Mouse (Mus musculus): ENCODE measurements at regions not wholly inside any gene's neighbourhood (a gene's known extent, or its start where the extent isn't known, plus 50 kb on each side); places are given as distances from the start of the nearest gene placed in this dataset.

- H3K4me1 ChIP-seq (ENCODE audit: control insufficient read depth, insufficient read depth, low read length): no peaks in the 10 kb centered on the region
These were observed 587.5 kb downstream of the Bcl11a start for GRCm38 (mm10) chr11:24665310-24665709.

GRCm38 (mm10) chr11:24671662-24672061, 593.8 kb downstream of the Bcl11a start:
- H3K4me3 ChIP-seq (ENCODE audit: insufficient read depth, low read depth, low read length): no peak overlapping the region
- no peak for DNase-seq
- 92% methylated on average over 4 of the region's 4 CpGs for WGBS
- no peaks in the 10 kb centered on the region for H3K36me3 ChIP-seq (ENCODE audit: control insufficient read depth, insufficient read depth, low read length)
- H3K27me3 ChIP-seq (replicated peaks; ENCODE audit: control insufficient read depth, insufficient read depth, low read length): no peaks in the 10 kb centered on the region
- H3K4me1 ChIP-seq (ENCODE audit: control insufficient read depth, insufficient read depth, low read length): no peaks in the 10 kb centered on the region
- H3K27ac ChIP-seq (ENCODE audit: insufficient read depth, low read depth, low read length): no peak overlapping the region
- no peak for TF ChIP-seq POLR2A (IDR thresholded peaks at IDR 0.05; ENCODE audit: low read depth, low read length)
- no peak for TF ChIP-seq CTCF (conservative IDR thresholded peaks at IDR 0.05; ENCODE audit: insufficient read depth, insufficient read length, low read depth, low read length)

More at GRCm38 (mm10) chr11:24665310-24665709, 587.5 kb downstream of the Bcl11a start:
- TF ChIP-seq CTCF (conservative IDR thresholded peaks at IDR 0.05; ENCODE audit: insufficient read depth, insufficient read length, low read depth, low read length) (no peak), POLR2A (IDR thresholded peaks at IDR 0.05; ENCODE audit: low read depth, low read length) (no peak)
- H3K27me3 ChIP-seq (replicated peaks; ENCODE audit: control insufficient read depth, insufficient read depth, low read length): no peaks in the 10 kb centered on the region
- H3K36me3 ChIP-seq (ENCODE audit: control insufficient read depth, insufficient read depth, low read length): no peaks in the 10 kb centered on the region
- H3K4me3 ChIP-seq (ENCODE audit: insufficient read depth, low read depth, low read length): no peak overlapping the region
- no peak overlapping the region for H3K27ac ChIP-seq (ENCODE audit: insufficient read depth, low read depth, low read length)
- 78% methylated on average over 2 of the region's 2 CpGs for WGBS
- DNase-seq: no peak

- no peak for TF ChIP-seq POLR2A (IDR thresholded peaks at IDR 0.05; ENCODE audit: low read depth, low read length)
- no peak for TF ChIP-seq CTCF (conservative IDR thresholded peaks at IDR 0.05; ENCODE audit: insufficient read depth, insufficient read length, low read depth, low read length)
- no peaks in the 10 kb centered on the region for H3K4me1 ChIP-seq (ENCODE audit: control insufficient read depth, insufficient read depth, low read length)
- H3K4me3 ChIP-seq (ENCODE audit: insufficient read depth, low read depth, low read length): no peak overlapping the region
- no peaks in the 10 kb centered on the region for H3K27me3 ChIP-seq (replicated peaks; ENCODE audit: control insufficient read depth, insufficient read depth, low read length)
- no peak overlapping the region for H3K27ac ChIP-seq (ENCODE audit: insufficient read depth, low read depth, low read length)
- H3K36me3 ChIP-seq (ENCODE audit: control insufficient read depth, insufficient read depth, low read length): no peaks in the 10 kb centered on the region
- DNase-seq: no peak
- WGBS: 35% methylated on average over 7 of the region's 7 CpGs
These were observed 595.7 kb downstream of the Bcl11a start for GRCm38 (mm10) chr11:24673248-24674207.

GRCm38 (mm10) chr11:24674208-24674571, 596.3 kb downstream of the Bcl11a start:
- Histone ChIP-seq H3K4me3 (ENCODE audit: insufficient read depth, low read depth, low read length) (no peak overlapping the region), H3K27ac (ENCODE audit: insufficient read depth, low read depth, low read length) (no peak overlapping the region), H3K36me3 (ENCODE audit: control insufficient read depth, insufficient read depth, low read length) (no peaks in the 10 kb centered on the region), H3K4me1 (ENCODE audit: control insufficient read depth, insufficient read depth, low read length) (no peaks in the 10 kb centered on the region), H3K27me3 (replicated peaks; ENCODE audit: control insufficient read depth, insufficient read depth, low read length) (no peaks in the 10 kb centered on the region)
- DNase-seq: no peak
- no peak for TF ChIP-seq CTCF (conservative IDR thresholded peaks at IDR 0.05; ENCODE audit: insufficient read depth, insufficient read length, low read depth, low read length)
- TF ChIP-seq POLR2A (IDR thresholded peaks at IDR 0.05; ENCODE audit: low read depth, low read length): no peak
- 32% methylated on average over 4 of the region's 4 CpGs for WGBS

GRCm38 (mm10) chr11:24677016-24677415, 599.2 kb downstream of the Bcl11a start:
- no peaks in the 10 kb centered on the region for H3K4me1 ChIP-seq (ENCODE audit: control insufficient read depth, insufficient read depth, low read length)
- no peak overlapping the region for H3K27ac ChIP-seq (ENCODE audit: insufficient read depth, low read depth, low read length)
- no peak for DNase-seq
- 79% methylated on average over 4 of the region's 4 CpGs for WGBS
- H3K27me3 ChIP-seq (replicated peaks; ENCODE audit: control insufficient read depth, insufficient read depth, low read length): no peaks in the 10 kb centered on the region
- H3K36me3 ChIP-seq (ENCODE audit: control insufficient read depth, insufficient read depth, low read length): no peaks in the 10 kb centered on the region
- no peak for TF ChIP-seq POLR2A (IDR thresholded peaks at IDR 0.05; ENCODE audit: low read depth, low read length)
- TF ChIP-seq CTCF (conservative IDR thresholded peaks at IDR 0.05; ENCODE audit: insufficient read depth, insufficient read length, low read depth, low read length): no peak
- no peak overlapping the region for H3K4me3 ChIP-seq (ENCODE audit: insufficient read depth, low read depth, low read length)

GRCm38 (mm10) chr11:24679581-24679980, 601.7 kb downstream of the Bcl11a start:
- Histone ChIP-seq H3K27ac (ENCODE audit: insufficient read depth, low read depth, low read length) (no peak overlapping the region), H3K27me3 (replicated peaks; ENCODE audit: control insufficient read depth, insufficient read depth, low read length) (no peaks in the 10 kb centered on the region), H3K4me3 (ENCODE audit: insufficient read depth, low read depth, low read length) (no peak overlapping the region), H3K4me1 (ENCODE audit: control insufficient read depth, insufficient read depth, low read length) (no peaks in the 10 kb centered on the region), H3K36me3 (ENCODE audit: control insufficient read depth, insufficient read depth, low read length) (no peaks in the 10 kb centered on the region)
- TF ChIP-seq POLR2A (IDR thresholded peaks at IDR 0.05; ENCODE audit: low read depth, low read length): no peak
- no peak for TF ChIP-seq CTCF (conservative IDR thresholded peaks at IDR 0.05; ENCODE audit: insufficient read depth, insufficient read length, low read depth, low read length)
- WGBS: 91% methylated on average over 5 of the region's 5 CpGs
- no peak for DNase-seq

GRCm38 (mm10) chr11:24682423-24682822, 604.6 kb downstream of the Bcl11a start:
- H3K27ac ChIP-seq (ENCODE audit: insufficient read depth, low read depth, low read length): no peak overlapping the region
- 23% methylated on average over 4 of the region's 4 CpGs for WGBS
- no peak for TF ChIP-seq POLR2A (IDR thresholded peaks at IDR 0.05; ENCODE audit: low read depth, low read length)
- no peak for TF ChIP-seq CTCF (conservative IDR thresholded peaks at IDR 0.05; ENCODE audit: insufficient read depth, insufficient read length, low read depth, low read length)
- H3K4me1 ChIP-seq (ENCODE audit: control insufficient read depth, insufficient read depth, low read length): no peaks in the 10 kb centered on the region
- DNase-seq: no peak
- H3K36me3 ChIP-seq (ENCODE audit: control insufficient read depth, insufficient read depth, low read length): no peaks in the 10 kb centered on the region
- no peak overlapping the region for H3K4me3 ChIP-seq (ENCODE audit: insufficient read depth, low read depth, low read length)
- no peaks in the 10 kb centered on the region for H3K27me3 ChIP-seq (replicated peaks; ENCODE audit: control insufficient read depth, insufficient read depth, low read length)

Data from kidney, adult 2 months (tissue).